24 mouse cellular contexts compared by ENCODE assay signal in genomic region chr15:83159823-83160222, GRCm38 (mm10). TPM values are rescaled to one million over a fixed set of nuclear protein-coding genes. Genes with fewer than 3 reads are reported as not detected.
DNase-seq lines count a peak whose midpoint lies in the region; ATAC-seq and TF ChIP-seq lines count a peak whose summit lies in the region.
"Had no signal": no experiment of that assay in that cellular context is flagged by ENCODE, and none has a peak within 500 bp of the region (broad histone marks: within the 10 kb centered on the region; RNA-seq: fewer than 3 reads in every experiment).

No protein-coding gene starts in this region.

- no peaks in the 10 kb centered on the region for H3K79me2 ChIP-seq in myocyte (ENCODE audit: control insufficient read depth, insufficient read depth)

- no peak for TF ChIP-seq EP300 in lung, postnatal 0 days (IDR thresholded peaks at IDR 0.05)

- intact Hi-C loops in gastrocnemius, adult 2 months (cut with DNase I) = loop anchor here (5.0 kb wide), 2 partner anchors 47 to 357 kb away; no protein-coding TSS in a partner anchor

- TF ChIP-seq POLR2A in myocyte (IDR thresholded peaks at IDR 0.05; ENCODE audit: insufficient read length, low read depth) = peak; percentile 7

- H3K27ac ChIP-seq in gastrocnemius, adult 2 months = peak overlapping the region; percentile 8; the same call in 1 of the 2 replicates
- H3K27ac ChIP-seq in hindbrain, embryonic 10.5 days = peak overlapping the region; percentile 12; the same call in 1 of the 2 replicates
- no peak overlapping the region for H3K27ac ChIP-seq in hindbrain, embryonic 12.5 days
- no peak overlapping the region for H3K27ac ChIP-seq in lung, postnatal 0 days (ENCODE audit: low read length)
- H3K27ac ChIP-seq: forebrain, embryonic 13.5 days; kidney, embryonic 15.5 days; left cerebral cortex, adult 2 months; limb, embryonic 12.5 days; liver, embryonic 14.5 days had no signal

- H3K9me3 ChIP-seq in hindbrain, embryonic 10.5 days = no peaks in the 10 kb centered on the region
- H3K9me3 ChIP-seq in hindbrain, embryonic 12.5 days (replicated peaks) = 0 out of 2 replicates have a peak, but pooled peaks cover 4% of the 10 kb centered on the region
- no peaks in the 10 kb centered on the region for H3K9me3 ChIP-seq in lung, postnatal 0 days (ENCODE audit: low read length)
- H3K9me3 ChIP-seq: forebrain, embryonic 13.5 days; kidney, embryonic 15.5 days; limb, embryonic 12.5 days had no signal

- H3K36me3 ChIP-seq in hindbrain, embryonic 10.5 days = peaks cover 85% of the 10 kb centered on the region
- peaks cover 53% of the 10 kb centered on the region for H3K36me3 ChIP-seq in hindbrain, embryonic 12.5 days
- H3K36me3 ChIP-seq in lung, postnatal 0 days (ENCODE audit: insufficient read depth, low read length) = peaks cover 32% of the 10 kb centered on the region
- H3K36me3 ChIP-seq in myocyte (ENCODE audit: control insufficient read depth, insufficient read depth) = peaks cover 29% of the 10 kb centered on the region

- no peak overlapping the region for H3K4me3 ChIP-seq in gastrocnemius, adult 2 months
- H3K4me3 ChIP-seq in hindbrain, embryonic 10.5 days = no peak overlapping the region
- H3K4me3 ChIP-seq in hindbrain, embryonic 12.5 days = no peak overlapping the region
- no peak overlapping the region for H3K4me3 ChIP-seq in lung, postnatal 0 days (ENCODE audit: low read depth, low read length)
- H3K4me3 ChIP-seq in myocyte = no peak overlapping the region
- H3K4me3 ChIP-seq: forebrain, embryonic 13.5 days; kidney, embryonic 15.5 days; left cerebral cortex, adult 2 months; limb, embryonic 12.5 days had no signal

- no peak overlapping the region for H3K9ac ChIP-seq in hindbrain, embryonic 12.5 days
- H3K9ac ChIP-seq in lung, postnatal 0 days (replicated peaks; ENCODE audit: low read depth) = no peak overlapping the region
- H3K9ac ChIP-seq: forebrain, embryonic 13.5 days; kidney, embryonic 15.5 days; limb, embryonic 12.5 days; liver, embryonic 14.5 days had no signal

- H3K27me3 ChIP-seq in hindbrain, embryonic 10.5 days (ENCODE audit: insufficient read depth, poor library complexity, severe bottlenecking) = peaks cover 8% of the 10 kb centered on the region; the same call in 1 of the 2 replicates
- no peaks in the 10 kb centered on the region for H3K27me3 ChIP-seq in hindbrain, embryonic 12.5 days
- no peaks in the 10 kb centered on the region for H3K27me3 ChIP-seq in lung, postnatal 0 days (replicated peaks; ENCODE audit: insufficient read depth, low read length)
- no peaks in the 10 kb centered on the region for H3K27me3 ChIP-seq in myocyte (ENCODE audit: control insufficient read depth, insufficient read depth, insufficient read length)
- H3K27me3 ChIP-seq: forebrain, embryonic 13.5 days; kidney, embryonic 15.5 days; limb, embryonic 12.5 days had no signal

- no peak overlapping the region for H3K4me2 ChIP-seq in hindbrain, embryonic 12.5 days (replicated peaks)
- no peak overlapping the region for H3K4me2 ChIP-seq in lung, postnatal 0 days (replicated peaks; ENCODE audit: low read depth, low read length)
- no peak overlapping the region for H3K4me2 ChIP-seq in myocyte (ENCODE audit: low read depth)
- H3K4me2 ChIP-seq: forebrain, embryonic 13.5 days; kidney, embryonic 15.5 days; limb, embryonic 12.5 days had no signal

- TF ChIP-seq CTCF in gastrocnemius, adult 2 months (IDR thresholded peaks at IDR 0.05) = no peak
- no peak for TF ChIP-seq CTCF in lung, postnatal 0 days (IDR thresholded peaks at IDR 0.05)

- WGBS in hindbrain, embryonic 10.5 days = 95% methylated on average over 9 of the region's 9 CpGs
- WGBS in hindbrain, embryonic 12.5 days = 93% methylated on average over 9 of the region's 9 CpGs
- WGBS in lung, postnatal 0 days = 91% methylated on average over 9 of the region's 9 CpGs

- no peak for ATAC-seq in hindbrain, embryonic 12.5 days (ENCODE audit: low FRiP score)
- no peak for ATAC-seq in lung, postnatal 0 days
- ATAC-seq: activated CD4-positive, CD25-positive, alpha-beta regulatory T cell, adult 4 months; forebrain, embryonic 13.5 days; hindbrain, embryonic 16.5 days had no signal

- DNase-seq in gastrocnemius, adult 2 months = no peak
- DNase-seq in gastrocnemius, adult 8-10 months (ENCODE audit: low spot score in 2 of 2) = no peak
- no peak for DNase-seq in hindbrain, embryonic 10.5 days (ENCODE audit: low spot score)
- peak; percentile 37 for DNase-seq in lung, postnatal 36 days
- no peak for DNase-seq in lung, postnatal 0 days (ENCODE audit: low spot score)
- no peak for DNase-seq in left cerebral cortex, adult 11 months (ENCODE audit: low spot score)
- DNase-seq: adrenal gland, adult 2 months; adrenal gland, postnatal 36 days; B cell, adult 2 months; gastrocnemius, postnatal 25 days; heart, adult 18-20 months; kidney, adult 18-20 months; lung, postnatal 10 days; right cerebral cortex, postnatal 14 days; thymus, postnatal 14 days had no signal

- no peak overlapping the region for H3ac ChIP-seq in myocyte (ENCODE audit: control insufficient read depth, insufficient read length)

- H3K4me1 ChIP-seq in hindbrain, embryonic 10.5 days (replicated peaks) = peaks cover 35% of the 10 kb centered on the region
- H3K4me1 ChIP-seq in hindbrain, embryonic 12.5 days = peaks cover 9% of the 10 kb centered on the region
- H3K4me1 ChIP-seq in lung, postnatal 0 days (ENCODE audit: insufficient read depth, low read depth, low read length) = no peaks in the 10 kb centered on the region
- H3K4me1 ChIP-seq: forebrain, embryonic 13.5 days; limb, embryonic 12.5 days had no signal

TF ChIP-seq in myocyte, 11 proteins besides CTCF, POLR2A, EP300 and RAD21:
- TF ChIP-seq POLR2AphosphoS2 (IDR thresholded peaks at IDR 0.05; ENCODE audit: insufficient read length, low read depth) (no peak), MAX (IDR thresholded peaks at IDR 0.05; ENCODE audit: low read depth) (no peak), REST (IDR thresholded peaks at IDR 0.05; ENCODE audit: insufficient read depth, insufficient read length) (no peak), USF1 (IDR thresholded peaks at IDR 0.05; ENCODE audit: low read depth) (no peak), MYOG (IDR thresholded peaks at IDR 0.05; ENCODE audit: control insufficient read depth in 1 of 3, insufficient read depth in 1 of 3, insufficient read length in 2 of 3, low read depth in 2 of 3) (peak in 1 of 3 experiments; percentile 67), MYOD1 (IDR thresholded peaks at IDR 0.05; ENCODE audit: control insufficient read depth in 1 of 3, insufficient read length in 2 of 3, low read depth in 2 of 3) (peak in 1 of 3 experiments; percentile 25)

RNA-seq across cellular contexts. Expression of gene Poldip3, which starts 10.6 kb away (rescaled TPM):
- total RNA-seq in gastrocnemius, adult 2 months (2021) = 10 to 100 TPM; 16.0 to 16.3 TPM
- total RNA-seq in gastrocnemius, adult 8-10 months (2022) = 10 to 100 TPM; 12.3 to 18.1 (median 16.9) TPM
- polyA plus RNA-seq in hindbrain, embryonic 10.5 days (2016; fragmentation: Nextera tagmentation; extraction: Ambion mirVana) = 180 and 190 TPM in 2 replicates
- polyA plus RNA-seq in hindbrain, embryonic 12.5 days (2016; fragmentation: Nextera tagmentation; extraction: Ambion mirVana) = 163 and 168 TPM in 2 replicates
- polyA plus RNA-seq in lung, postnatal 0 days (2015; fragmentation: Nextera tagmentation; extraction: Ambion mirVana) = 77.0 and 78.8 TPM in 2 replicates
- polyA plus RNA-seq in myocyte (2012; fragmentation: generic; extraction: Trizol) = 85.9 TPM

RNA-seq across cellular contexts. Expression of gene Cyb5r3, which starts 12.6 kb away (rescaled TPM):
- total RNA-seq in gastrocnemius, adult 2 months (2021) = 10 to 100 TPM; 39.2 to 43.1 TPM
- 10 to 100 TPM; 40.7 to 56.5 (median 45.0) TPM for total RNA-seq in gastrocnemius, adult 8-10 months (2022)
- 240 and 270 TPM in 2 replicates for polyA plus RNA-seq in hindbrain, embryonic 10.5 days (2016; fragmentation: Nextera tagmentation; extraction: Ambion mirVana)
- polyA plus RNA-seq in hindbrain, embryonic 12.5 days (2016; fragmentation: Nextera tagmentation; extraction: Ambion mirVana) = 148 and 154 TPM in 2 replicates
- 170 and 183 TPM in 2 replicates for polyA plus RNA-seq in lung, postnatal 0 days (2015; fragmentation: Nextera tagmentation; extraction: Ambion mirVana)
- polyA plus RNA-seq in myocyte (2012; fragmentation: generic; extraction: Trizol) = 707 TPM

RNA-seq across cellular contexts. Expression of gene Rrp7a, which starts 37.2 kb away (rescaled TPM):
- total RNA-seq in gastrocnemius, adult 2 months (2021) = 10 to 100 TPM; 34.3 to 41.3 TPM
- 10 to 100 TPM; 32.9 to 48.0 (median 41.8) TPM for total RNA-seq in gastrocnemius, adult 8-10 months (2022)
- polyA plus RNA-seq in hindbrain, embryonic 10.5 days (2016; fragmentation: Nextera tagmentation; extraction: Ambion mirVana) = 85.3 and 85.4 TPM in 2 replicates
- polyA plus RNA-seq in hindbrain, embryonic 12.5 days (2016; fragmentation: Nextera tagmentation; extraction: Ambion mirVana) = 64.5 and 74.1 TPM in 2 replicates
- polyA plus RNA-seq in lung, postnatal 0 days (2015; fragmentation: Nextera tagmentation; extraction: Ambion mirVana) = 38.2 and 40.2 TPM in 2 replicates
- polyA plus RNA-seq in myocyte (2012; fragmentation: generic; extraction: Trizol) = 172 TPM

Comparison
In these comparisons a context has a peak if more than half of its experiments do, and no peak if none do; other contexts are left out.
1. H3K27ac ChIP-seq: peak in gastrocnemius, adult 2 months (single experiment) and hindbrain, embryonic 10.5 days (single experiment); none in hindbrain, embryonic 12.5 days (single experiment) and lung, postnatal 0 days (single experiment).